Mouse (Mus musculus): Measurements from ENCODE around the gene Msh4.

GRCm38 (mm10) chr3:153852266-153852665, 53.7 kb downstream of the Msh4 start:
- TF ChIP-seq CTCF (IDR thresholded peaks at IDR 0.05; ENCODE audit: low read depth) (no peak), EP300 (IDR thresholded peaks at IDR 0.05; ENCODE audit: low read depth) (peak; percentile 78)
